Mouse (Mus musculus): Measurements from ENCODE around the gene Nudt6.
A peak's percentile ranks its signal among the peaks of the same experiment; 100 is the strongest.

Gene Nudt6

GRCm38 (mm10) chr3:37420072-37420471 lies at the start of gene Nudt6:
TSS of gene Nudt6 (minus strand) at chr3:37420211.
- DNase-seq, result peak; percentile 89

GRCm38 (mm10) chr3:37469353-37469752 lies 49.3 kb upstream of the Nudt6 start:
- no peak for DNase-seq

GRCm38 (mm10) chr3:37468170-37468569 lies 48.2 kb upstream of the Nudt6 start:
- no peak for DNase-seq

- DNase-seq, result no peak
Measured at GRCm38 (mm10) chr3:37455992-37456391, 36.0 kb upstream of the Nudt6 start.

- no peak for DNase-seq
Measured at GRCm38 (mm10) chr3:37443409-37443808, 23.4 kb upstream of the Nudt6 start.

- DNase-seq, result no peak
Measured at GRCm38 (mm10) chr3:37439770-37440169, 19.8 kb upstream of the Nudt6 start.

- no peak for DNase-seq
Measured at GRCm38 (mm10) chr3:37430359-37430758, 10.3 kb upstream of the Nudt6 start.

- no peak for DNase-seq
Measured at GRCm38 (mm10) chr3:37426069-37426468, 6.1 kb upstream of the Nudt6 start.

GRCm38 (mm10) chr3:37421179-37421578 lies 1.2 kb upstream of the Nudt6 start:
- DNase-seq, result no peak

- DNase-seq, result no peak
Measured at GRCm38 (mm10) chr3:37420641-37421040, 630 bp upstream of the Nudt6 start.

GRCm38 (mm10) chr3:37419458-37419991 lies 486 bp downstream of the Nudt6 start, which contains the start of gene Spata5:
TSS of gene Spata5 (plus strand) at chr3:37419896.
- peak; percentile 99 for DNase-seq

- no peak for DNase-seq
Measured at GRCm38 (mm10) chr3:37418961-37419457, 1.0 kb downstream of the Nudt6 start.

GRCm38 (mm10) chr3:37418341-37418740 lies 1.7 kb downstream of the Nudt6 start:
- DNase-seq, result no peak

GRCm38 (mm10) chr3:37414413-37414960 lies 5.5 kb downstream of the Nudt6 start:
- peak; percentile 48 for DNase-seq

GRCm38 (mm10) chr3:37413446-37413845 lies 6.6 kb downstream of the Nudt6 start:
- DNase-seq, result no peak

GRCm38 (mm10) chr3:37407598-37407997 lies 12.4 kb downstream of the Nudt6 start:
- DNase-seq, result no peak

- DNase-seq, result no peak
Measured at GRCm38 (mm10) chr3:37401729-37402610, 18.0 kb downstream of the Nudt6 start.

GRCm38 (mm10) chr3:37398661-37399395 lies 21.2 kb downstream of the Nudt6 start:
- peak; percentile 21 for DNase-seq

- no peak for DNase-seq
Measured at GRCm38 (mm10) chr3:37397646-37398045, 22.4 kb downstream of the Nudt6 start.

GRCm38 (mm10) chr3:37396930-37397608 lies 22.9 kb downstream of the Nudt6 start:
- no peak for DNase-seq

GRCm38 (mm10) chr3:37387310-37387709 lies 32.7 kb downstream of the Nudt6 start:
- DNase-seq, result no peak

GRCm38 (mm10) chr3:37383096-37383765 lies 36.8 kb downstream of the Nudt6 start:
- DNase-seq, result no peak

Measured in cerebellum, adult 11-12 months (tissue).